Mouse (Mus musculus) cerebellum, adult 2 months (tissue): ENCODE data around the gene Spag7.

Experiments
- CTCF ChIP-seq: fragments of 200-500 bp; IDR thresholded peaks from 2 replicates; pipeline ENCODE4 v1.5.1; 2011; ENCODE audit warnings: low read depth, mild to moderate bottlenecking, control low read depth, low read length, moderate library complexity, borderline replicate concordance; ENCODE audit not compliant: insufficient read depth
- POLR2A ChIP-seq: fragments of 200-500 bp; IDR thresholded peaks from 2 replicates; pipeline ENCODE4 v1.6.1; 2011; ENCODE audit warnings: low read length, control low read depth, borderline replicate concordance; ENCODE audit not compliant: insufficient read depth

DNA sequence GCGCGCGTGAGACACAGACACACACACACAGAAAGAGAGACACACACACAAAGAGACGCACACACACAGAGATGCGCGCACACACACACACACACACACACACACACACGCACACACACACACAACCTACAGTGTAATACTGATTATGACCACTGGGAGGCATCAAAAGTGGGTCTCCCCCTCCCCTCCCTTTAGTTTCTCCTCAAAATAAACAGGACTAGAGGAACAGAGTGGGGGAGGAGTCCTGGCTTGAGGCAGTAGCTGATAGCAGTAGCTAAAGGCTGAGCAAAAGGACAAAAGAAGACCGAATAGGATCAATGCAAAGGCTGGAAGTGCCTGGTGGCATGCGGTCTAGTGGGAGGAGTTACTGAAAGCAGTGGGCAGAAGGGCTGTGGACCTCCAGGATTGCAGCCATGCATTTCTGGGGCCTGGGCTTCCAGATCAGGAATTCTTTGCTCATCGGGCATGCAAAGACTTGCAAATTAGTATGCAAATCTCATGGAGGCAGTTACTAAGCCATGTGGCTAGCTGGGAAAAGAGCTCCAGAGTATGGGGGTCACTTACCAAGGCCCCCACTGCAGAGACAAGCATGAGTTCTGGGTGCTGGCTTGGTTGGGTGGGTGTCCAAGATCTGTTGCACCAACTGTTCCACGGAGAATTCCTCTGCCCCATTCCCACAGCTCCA lies 12.8 kb upstream of the Spag7 start:
- TF ChIP-seq POLR2A: no peak
- peak; percentile 55; the same call in 1 of the 2 replicates for TF ChIP-seq CTCF
